Mouse (Mus musculus): Measurements from ENCODE around the gene Gm7694. TPM values are rescaled to one million over a fixed set of nuclear protein-coding genes. Genes with fewer than 3 reads are reported as not detected.

Gene Gm7694
- polyA plus RNA-seq, 1 experiment: 4.7 TPM

GRCm38 (mm10) chr1:170308503-170308902, 2.4 kb upstream of the Gm7694 start, which contains the start of gene Spata46:
Gene Spata46, plus strand, starts transcription at chr1:170308803.
- DNase-seq (ENCODE audit: low read depth in 1 of 2, low spot score in 2 of 2): no peak
- no peak within 1 kb of the TSS for H3K27ac ChIP-seq (ENCODE audit: insufficient read depth, low read length)
- no peaks in the 10 kb centered on the region for H3K27me3 ChIP-seq (ENCODE audit: control insufficient read depth, insufficient read depth, low read length)
- WGBS: 88% methylated on average over 4 of the region's 4 CpGs
- TF ChIP-seq CTCF (IDR thresholded peaks at IDR 0.05; ENCODE audit: extremely low read depth, insufficient read depth, insufficient read length, insufficient replicate concordance) (no peak), POLR2A (IDR thresholded peaks at IDR 0.05; ENCODE audit: low read depth, low read length) (no peak)
- H3K36me3 ChIP-seq (ENCODE audit: control insufficient read depth, insufficient read depth, low read length): no peaks in the 10 kb centered on the region
- no peak within 1 kb of the TSS for H3K4me3 ChIP-seq (ENCODE audit: extremely low read depth, insufficient read depth, insufficient read length)
- H3K4me1 ChIP-seq (ENCODE audit: control insufficient read depth, insufficient read depth, insufficient read length): no peaks in the 10 kb centered on the region

DNA sequence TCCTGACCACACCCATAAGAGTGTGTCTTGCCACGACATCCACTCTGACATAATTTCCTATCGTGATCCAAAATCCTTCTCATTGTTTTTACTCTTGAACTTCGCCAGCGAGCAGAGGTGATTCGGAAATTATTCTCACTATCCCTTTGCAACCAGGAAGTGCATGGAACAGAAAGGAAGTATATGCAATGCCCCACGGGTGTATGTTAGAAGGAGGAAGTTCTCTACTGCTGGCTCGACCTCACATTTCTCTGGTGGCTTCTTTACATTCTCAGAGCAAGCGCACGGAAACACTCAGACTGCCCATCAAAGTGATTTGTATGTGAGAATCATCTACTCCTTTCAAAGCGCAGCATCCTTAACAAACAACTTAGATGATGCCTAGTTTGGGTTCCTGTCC, 1.1 kb downstream of the Gm7694 start:
- no peak for TF ChIP-seq CTCF (IDR thresholded peaks at IDR 0.05; ENCODE audit: extremely low read depth, insufficient read depth, insufficient read length, insufficient replicate concordance)
- no peak for TF ChIP-seq POLR2A (IDR thresholded peaks at IDR 0.05; ENCODE audit: low read depth, low read length)
- H3K4me3 ChIP-seq (ENCODE audit: extremely low read depth, insufficient read depth, insufficient read length): no peak overlapping the region
- no peaks in the 10 kb centered on the region for H3K36me3 ChIP-seq (ENCODE audit: control insufficient read depth, insufficient read depth, low read length)
- DNase-seq (ENCODE audit: low read depth in 1 of 2, low spot score in 2 of 2): no peak
- H3K4me1 ChIP-seq (ENCODE audit: control insufficient read depth, insufficient read depth, insufficient read length): no peaks in the 10 kb centered on the region
- H3K27ac ChIP-seq (ENCODE audit: insufficient read depth, low read length): no peak overlapping the region
- no peaks in the 10 kb centered on the region for H3K27me3 ChIP-seq (ENCODE audit: control insufficient read depth, insufficient read depth, low read length)
- 72% methylated on average over 10 of the region's 10 CpGs for WGBS

DNA sequence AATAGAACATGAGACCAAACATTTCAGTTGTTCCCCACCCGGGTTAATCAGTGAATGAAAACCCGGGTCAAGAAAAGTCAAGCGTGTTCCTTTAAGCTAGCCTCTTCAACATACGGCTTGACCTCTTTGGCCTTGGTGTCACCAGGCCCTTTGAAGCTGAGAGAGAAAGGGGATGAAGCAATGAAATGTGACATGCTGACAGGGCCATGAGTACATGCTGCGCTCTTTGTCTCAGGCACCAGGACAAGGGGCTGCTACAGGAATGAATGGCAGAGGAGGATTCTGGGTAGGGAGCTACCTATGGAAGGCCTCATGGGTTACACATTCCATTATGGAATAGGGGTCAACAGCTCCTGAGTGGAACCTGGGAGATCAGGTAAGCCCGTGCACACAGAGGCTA, 3.0 kb downstream of the Gm7694 start:
- H3K27me3 ChIP-seq (ENCODE audit: control insufficient read depth, insufficient read depth, low read length): no peaks in the 10 kb centered on the region
- no peak for DNase-seq (ENCODE audit: low read depth in 1 of 2, low spot score in 2 of 2)
- H3K4me3 ChIP-seq (ENCODE audit: extremely low read depth, insufficient read depth, insufficient read length): no peak overlapping the region
- no peaks in the 10 kb centered on the region for H3K36me3 ChIP-seq (ENCODE audit: control insufficient read depth, insufficient read depth, low read length)
- WGBS: 94% methylated on average over 6 of the region's 6 CpGs
- TF ChIP-seq POLR2A (IDR thresholded peaks at IDR 0.05; ENCODE audit: low read depth, low read length) (no peak), CTCF (IDR thresholded peaks at IDR 0.05; ENCODE audit: extremely low read depth, insufficient read depth, insufficient read length, insufficient replicate concordance) (no peak)
- H3K27ac ChIP-seq (ENCODE audit: insufficient read depth, low read length): no peak overlapping the region
- no peaks in the 10 kb centered on the region for H3K4me1 ChIP-seq (ENCODE audit: control insufficient read depth, insufficient read depth, insufficient read length)

DNA sequence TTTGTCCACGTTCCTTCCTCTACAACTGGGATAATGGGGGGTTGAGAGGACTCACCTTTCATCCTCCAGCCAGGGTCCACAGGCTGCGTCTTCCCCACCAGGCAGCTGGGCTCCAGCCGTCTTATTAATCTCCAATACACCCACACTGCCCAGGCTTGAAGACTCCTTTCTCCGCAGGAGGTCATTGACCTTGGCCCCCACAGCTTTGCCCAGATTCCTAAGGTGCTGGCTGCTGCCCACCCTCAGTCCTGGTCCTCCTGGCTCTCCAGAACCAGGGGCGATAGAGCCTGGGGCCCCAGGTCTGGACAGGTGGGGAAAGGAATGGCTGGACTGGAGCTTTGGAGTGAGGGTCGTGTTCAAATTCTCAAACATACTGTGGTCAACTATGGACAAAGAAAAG, 3.7 kb downstream of the Gm7694 start:
- H3K4me3 ChIP-seq (ENCODE audit: extremely low read depth, insufficient read depth, insufficient read length): no peak overlapping the region
- no peaks in the 10 kb centered on the region for H3K4me1 ChIP-seq (ENCODE audit: control insufficient read depth, insufficient read depth, insufficient read length)
- TF ChIP-seq CTCF (IDR thresholded peaks at IDR 0.05; ENCODE audit: extremely low read depth, insufficient read depth, insufficient read length, insufficient replicate concordance) (no peak), POLR2A (IDR thresholded peaks at IDR 0.05; ENCODE audit: low read depth, low read length) (no peak)
- no peaks in the 10 kb centered on the region for H3K27me3 ChIP-seq (ENCODE audit: control insufficient read depth, insufficient read depth, low read length)
- no peaks in the 10 kb centered on the region for H3K36me3 ChIP-seq (ENCODE audit: control insufficient read depth, insufficient read depth, low read length)
- WGBS: 89% methylated on average over 6 of the region's 6 CpGs
- no peak overlapping the region for H3K27ac ChIP-seq (ENCODE audit: insufficient read depth, low read length)
- no peak for DNase-seq (ENCODE audit: low read depth in 1 of 2, low spot score in 2 of 2)

DNA sequence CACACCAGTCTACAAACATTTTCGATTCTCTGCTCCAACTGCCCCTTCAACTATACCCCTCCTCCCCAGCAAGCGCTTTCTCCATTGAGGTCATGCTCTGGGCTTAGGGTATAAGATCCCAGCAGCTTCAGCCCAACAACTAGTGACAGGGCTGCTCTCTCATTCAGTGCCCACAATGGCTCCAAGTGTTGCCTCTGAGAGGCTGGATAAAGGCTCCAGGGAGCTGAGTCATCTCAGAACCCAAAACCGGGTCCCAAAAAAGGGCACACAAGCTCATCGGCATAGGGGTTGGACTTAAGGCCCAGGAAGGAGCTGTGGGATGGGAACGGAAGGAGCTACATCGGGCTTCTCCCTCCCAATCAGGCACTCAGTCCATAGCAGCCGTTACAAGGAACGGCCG, 4.4 kb downstream of the Gm7694 start:
- 94% methylated on average over 9 of the region's 9 CpGs for WGBS
- H3K27me3 ChIP-seq (ENCODE audit: control insufficient read depth, insufficient read depth, low read length): no peaks in the 10 kb centered on the region
- H3K36me3 ChIP-seq (ENCODE audit: control insufficient read depth, insufficient read depth, low read length): no peaks in the 10 kb centered on the region
- no peak overlapping the region for H3K4me3 ChIP-seq (ENCODE audit: extremely low read depth, insufficient read depth, insufficient read length)
- no peaks in the 10 kb centered on the region for H3K4me1 ChIP-seq (ENCODE audit: control insufficient read depth, insufficient read depth, insufficient read length)
- no peak for DNase-seq (ENCODE audit: low read depth in 1 of 2, low spot score in 2 of 2)
- TF ChIP-seq POLR2A (IDR thresholded peaks at IDR 0.05; ENCODE audit: low read depth, low read length) (no peak), CTCF (IDR thresholded peaks at IDR 0.05; ENCODE audit: extremely low read depth, insufficient read depth, insufficient read length, insufficient replicate concordance) (no peak)
- no peak overlapping the region for H3K27ac ChIP-seq (ENCODE audit: insufficient read depth, low read length)

- Histone ChIP-seq H3K4me1 (ENCODE audit: control insufficient read depth, insufficient read depth, insufficient read length) (no peaks in the 10 kb centered on the region), H3K36me3 (ENCODE audit: control insufficient read depth, insufficient read depth, low read length) (no peaks in the 10 kb centered on the region), H3K27ac (ENCODE audit: insufficient read depth, low read length) (no peak overlapping the region), H3K4me3 (ENCODE audit: extremely low read depth, insufficient read depth, insufficient read length) (no peak overlapping the region), H3K27me3 (ENCODE audit: control insufficient read depth, insufficient read depth, low read length) (no peaks in the 10 kb centered on the region)
- 29% methylated on average over 4 of the region's 4 CpGs for WGBS
- no peak for TF ChIP-seq POLR2A (IDR thresholded peaks at IDR 0.05; ENCODE audit: low read depth, low read length)
- TF ChIP-seq CTCF (IDR thresholded peaks at IDR 0.05; ENCODE audit: extremely low read depth, insufficient read depth, insufficient read length, insufficient replicate concordance): no peak
- no peak for DNase-seq (ENCODE audit: low read depth in 1 of 2, low spot score in 2 of 2)
These were observed 6.6 kb downstream of the Gm7694 start for GRCm38 (mm10) chr1:170299496-170299895.

DNA sequence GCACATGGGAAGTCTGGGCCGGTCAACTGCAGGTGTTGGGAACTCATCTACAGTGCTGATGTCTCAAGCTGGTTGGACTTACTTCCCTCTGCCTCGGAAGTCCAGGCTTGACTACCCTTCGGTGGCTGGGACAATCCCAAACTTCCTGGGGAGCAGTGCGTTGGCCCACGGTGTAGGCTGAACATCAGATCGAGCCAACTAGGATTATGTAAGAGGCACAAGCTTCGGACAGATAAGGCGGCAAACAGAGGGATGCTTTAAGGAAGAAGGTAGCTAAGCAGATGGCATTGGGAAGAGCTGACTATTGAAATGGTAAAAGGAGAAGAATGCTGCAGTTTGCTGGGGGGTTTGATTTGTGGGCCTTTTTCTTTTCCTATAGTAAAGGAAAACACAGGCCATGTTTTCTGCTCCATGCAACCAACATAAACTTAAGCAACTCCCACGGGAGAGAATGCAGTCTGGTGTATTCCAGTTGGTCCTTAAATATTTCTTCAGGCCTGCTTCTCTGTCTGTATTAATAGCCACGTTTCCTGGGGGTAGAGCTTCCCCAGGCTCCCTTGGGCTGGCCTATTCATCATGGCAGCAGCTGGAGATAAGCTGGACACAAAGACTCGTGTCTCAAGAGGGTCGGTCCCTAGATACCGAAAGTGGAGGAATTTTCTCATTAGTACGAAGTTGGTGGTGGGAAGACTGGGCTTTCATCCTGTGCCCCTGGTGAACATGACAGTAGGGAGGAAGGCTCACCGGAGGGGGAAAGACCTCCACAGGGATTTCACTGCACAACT, 11.2 kb downstream of the Gm7694 start:
- no peak overlapping the region for H3K4me3 ChIP-seq (ENCODE audit: extremely low read depth, insufficient read depth, insufficient read length)
- DNase-seq (ENCODE audit: low read depth in 1 of 2, low spot score in 2 of 2): no peak
- H3K27me3 ChIP-seq (ENCODE audit: control insufficient read depth, insufficient read depth, low read length): no peaks in the 10 kb centered on the region
- no peak overlapping the region for H3K27ac ChIP-seq (ENCODE audit: insufficient read depth, low read length)
- WGBS: 91% methylated on average over 15 of the region's 15 CpGs
- H3K36me3 ChIP-seq (ENCODE audit: control insufficient read depth, insufficient read depth, low read length): no peaks in the 10 kb centered on the region
- no peaks in the 10 kb centered on the region for H3K4me1 ChIP-seq (ENCODE audit: control insufficient read depth, insufficient read depth, insufficient read length)
- TF ChIP-seq CTCF (IDR thresholded peaks at IDR 0.05; ENCODE audit: extremely low read depth, insufficient read depth, insufficient read length, insufficient replicate concordance) (no peak), POLR2A (IDR thresholded peaks at IDR 0.05; ENCODE audit: low read depth, low read length) (no peak)
